16 mouse cellular contexts compared by ENCODE assay signal in genomic region chr14:74996556-74996955, GRCm38 (mm10). TPM values are rescaled to one million over a fixed set of nuclear protein-coding genes. Genes with fewer than 3 reads are reported as not detected.
DNase-seq lines count a peak whose midpoint lies in the region; ATAC-seq and TF ChIP-seq lines count a peak whose summit lies in the region.
"Had no signal": no experiment of that assay in that cellular context is flagged by ENCODE, and none has a peak within 500 bp of the region (broad histone marks: within the 10 kb centered on the region; RNA-seq: fewer than 3 reads in every experiment).

No protein-coding gene starts in this region.

- no peak overlapping the region for H3ac ChIP-seq in C2C12 (ENCODE audit: control insufficient read depth, insufficient read length, low read depth)

- no peaks in the 10 kb centered on the region for H3K36me3 ChIP-seq in C2C12 (ENCODE audit: control insufficient read depth, insufficient read depth)
- H3K36me3 ChIP-seq in forebrain, embryonic 10.5 days (replicated peaks) = no peaks in the 10 kb centered on the region
- H3K36me3 ChIP-seq: neural tube, embryonic 15.5 days had no signal

- H3K4me1 ChIP-seq in forebrain, embryonic 10.5 days = no peaks in the 10 kb centered on the region
- H3K4me1 ChIP-seq: neural tube, embryonic 15.5 days had no signal

- no peak for TF ChIP-seq CTCF in C2C12 (IDR thresholded peaks at IDR 0.05; ENCODE audit: control insufficient read depth, insufficient read depth, insufficient read length)

- H3K79me2 ChIP-seq in C2C12 (ENCODE audit: control insufficient read depth, insufficient read depth) = no peaks in the 10 kb centered on the region

- H3K27me3 ChIP-seq in C2C12 (ENCODE audit: control insufficient read depth, insufficient read depth, insufficient read length) = no peaks in the 10 kb centered on the region
- H3K27me3 ChIP-seq in forebrain, embryonic 10.5 days (ENCODE audit: poor library complexity, severe bottlenecking) = no peaks in the 10 kb centered on the region
- H3K27me3 ChIP-seq: neural tube, embryonic 15.5 days had no signal

- DNase-seq in 3T3-L1 (ENCODE audit: low read depth, low spot score) = peak; percentile 83
- no peak for DNase-seq in adrenal gland, adult (ENCODE audit: inconsistent age in 2 of 2, low spot score in 1 of 2)
- no peak for DNase-seq in retina, postnatal 1 day
- DNase-seq in forebrain, embryonic 10.5 days (ENCODE audit: extremely low spot score, low spot score) = no peak
- DNase-seq: cerebellum, postnatal 25 days; gastrocnemius, postnatal 25 days; heart, postnatal 10 days; kidney, postnatal 25 days; lung, postnatal 14 days; thymus, adult 2 months had no signal

- peak; percentile 62 for ATAC-seq in common myeloid progenitor, adult 5-6 weeks (replicated peaks; ENCODE audit: low read depth, poor library complexity, severe bottlenecking)
- ATAC-seq in megakaryocyte progenitor cell, adult 5-6 weeks (replicated peaks; ENCODE audit: poor library complexity) = peak; percentile 52
- ATAC-seq: intestine, postnatal 0 days had no signal

- no peaks in the 10 kb centered on the region for H3K9me3 ChIP-seq in forebrain, embryonic 10.5 days
- H3K9me3 ChIP-seq: neural tube, embryonic 15.5 days had no signal

- no peaks in the 10 kb centered on the region for H3K79me3 ChIP-seq in C2C12 (ENCODE audit: low read depth)

- no peak overlapping the region for H3K4me3 ChIP-seq in C2C12 (ENCODE audit: insufficient read depth, poor library complexity, severe bottlenecking)
- H3K4me3 ChIP-seq in forebrain, embryonic 10.5 days = no peak overlapping the region
- H3K4me3 ChIP-seq: neural tube, embryonic 15.5 days had no signal

- 71% methylated on average over 3 of the region's 3 CpGs for WGBS in forebrain, embryonic 10.5 days

- H3K27ac ChIP-seq in forebrain, embryonic 10.5 days = no peak overlapping the region
- H3K27ac ChIP-seq: hindbrain, embryonic 14.5 days; neural tube, embryonic 15.5 days had no signal

TF ChIP-seq in C2C12, 6 proteins besides CTCF, POLR2A, EP300 and RAD21:
- TF ChIP-seq FOSL1 (IDR thresholded peaks at IDR 0.05; ENCODE audit: insufficient read depth, low read length, poor library complexity, severe bottlenecking) (no peak), MYOD1 (IDR thresholded peaks at IDR 0.05; ENCODE audit: control insufficient read depth, insufficient read length, low read depth) (no peak), CEBPB (IDR thresholded peaks at IDR 0.05; ENCODE audit: low read depth) (peak; percentile 50), MAX (IDR thresholded peaks at IDR 0.05) (peak; percentile 97), USF1 (IDR thresholded peaks at IDR 0.05; ENCODE audit: low read depth) (peak; percentile 43)

RNA-seq across cellular contexts. Expression of gene Rubcnl, which starts 19.3 kb away (rescaled TPM):
- 0.40 TPM for polyA plus RNA-seq in C2C12 (2012; fragmentation: generic; extraction: Trizol)
- 3.8 and 4.0 TPM in 2 replicates for total RNA-seq in common myeloid progenitor, adult 5-6 weeks (2017)
- 2.2 and 2.4 TPM in 2 replicates for total RNA-seq in megakaryocyte progenitor cell, adult 5-6 weeks (2015)
- 1.4 and 2.3 TPM in 2 replicates for total RNA-seq in megakaryocyte progenitor cell, adult 5-6 weeks (2017)
- 0.15 and 0.36 TPM in 2 replicates for polyA plus RNA-seq in forebrain, embryonic 10.5 days (2016; fragmentation: Nextera tagmentation; extraction: Ambion mirVana)

RNA-seq across cellular contexts. Expression of gene Lrch1, which starts 48.9 kb away (rescaled TPM):
- 5.0 TPM for polyA plus RNA-seq in C2C12 (2012; fragmentation: generic; extraction: Trizol)
- total RNA-seq in common myeloid progenitor, adult 5-6 weeks (2017) = 15.9 and 16.8 TPM in 2 replicates
- total RNA-seq in megakaryocyte progenitor cell, adult 5-6 weeks (2015) = 12.1 and 14.3 TPM in 2 replicates
- 9.3 and 11.3 TPM in 2 replicates for total RNA-seq in megakaryocyte progenitor cell, adult 5-6 weeks (2017)
- polyA plus RNA-seq in forebrain, embryonic 10.5 days (2016; fragmentation: Nextera tagmentation; extraction: Ambion mirVana) = 6.4 and 6.5 TPM in 2 replicates
